Mouse (Mus musculus): ENCODE measurements at regions not wholly inside any gene's neighbourhood (a gene's known extent, or its start where the extent isn't known, plus 50 kb on each side); places are given as distances from the start of the nearest gene placed in this dataset.
"Not testable (repeated sequence)": the region's sequence is repeated elsewhere in the genome, so short reads cannot be mapped to it uniquely, and the experiment has no call there.

GRCm38 (mm10) chr17:9066633-9067032 is 78.5 kb downstream of the 1700010I14Rik start:
- not testable (repeated sequence) for DNase-seq (ENCODE audit: low spot score)

GRCm38 (mm10) chr17:9068859-9069602 is 80.9 kb downstream of the 1700010I14Rik start:
- no peaks in the 10 kb centered on the region for H3K9me3 ChIP-seq
- WGBS, result 81% methylated on average over 5 of the region's 5 CpGs
- no peaks in the 10 kb centered on the region for H3K4me1 ChIP-seq
- H3K27me3 ChIP-seq (ENCODE audit: insufficient read depth, poor library complexity, severe bottlenecking), result no peaks in the 10 kb centered on the region
- no peak overlapping the region for H3K4me3 ChIP-seq
- no peak for DNase-seq (ENCODE audit: low spot score)
- no peaks in the 10 kb centered on the region for H3K36me3 ChIP-seq
- H3K27ac ChIP-seq, result no peak overlapping the region

More at GRCm38 (mm10) chr17:9066633-9067032, 78.5 kb downstream of the 1700010I14Rik start:
- H3K27me3 ChIP-seq (ENCODE audit: insufficient read depth, poor library complexity, severe bottlenecking); H3K4me3 ChIP-seq; H3K36me3 ChIP-seq; H3K27ac ChIP-seq; H3K9me3 ChIP-seq; H3K4me1 ChIP-seq: not testable (repeated sequence)
- 7% methylated on average over 2 of the region's 2 CpGs for WGBS

- H3K9me3 ChIP-seq, result peaks cover 11% of the 10 kb centered on the region
- no peak overlapping the region for H3K27ac ChIP-seq
- no peak for DNase-seq (ENCODE audit: low spot score)
- H3K4me3 ChIP-seq, result no peak overlapping the region
- H3K4me1 ChIP-seq, result no peaks in the 10 kb centered on the region
- WGBS, result 86% methylated on average over 5 of the region's 5 CpGs
- H3K27me3 ChIP-seq (ENCODE audit: insufficient read depth, poor library complexity, severe bottlenecking), result no peaks in the 10 kb centered on the region
- H3K36me3 ChIP-seq, result no peaks in the 10 kb centered on the region
These were observed 95.5 kb downstream of the 1700010I14Rik start for GRCm38 (mm10) chr17:9083629-9084028.

- DNase-seq (ENCODE audit: low spot score), result no peak
- no peak overlapping the region for H3K4me3 ChIP-seq
- 59% methylated on average over 8 of the region's 8 CpGs for WGBS
These were observed 139.7 kb downstream of the 1700010I14Rik start for GRCm38 (mm10) chr17:9127866-9128265.

GRCm38 (mm10) chr17:9145605-9146223 is 157.6 kb downstream of the 1700010I14Rik start:
- Histone ChIP-seq H3K27me3 (ENCODE audit: insufficient read depth, poor library complexity, severe bottlenecking) (no peaks in the 10 kb centered on the region), H3K9me3 (no peaks in the 10 kb centered on the region), H3K4me3 (no peak overlapping the region), H3K36me3 (no peaks in the 10 kb centered on the region), H3K4me1 (no peaks in the 10 kb centered on the region), H3K27ac (no peak overlapping the region)
- no peak for DNase-seq (ENCODE audit: low spot score)
- 61% methylated on average over 6 of the region's 6 CpGs for WGBS

More at GRCm38 (mm10) chr17:9127866-9128265, 139.7 kb downstream of the 1700010I14Rik start:
- Histone ChIP-seq H3K4me1 (no peaks in the 10 kb centered on the region), H3K27ac (no peak overlapping the region), H3K9me3 (no peaks in the 10 kb centered on the region), H3K27me3 (ENCODE audit: insufficient read depth, poor library complexity, severe bottlenecking) (no peaks in the 10 kb centered on the region), H3K36me3 (no peaks in the 10 kb centered on the region)

- DNase-seq (ENCODE audit: low spot score), result no peak
- H3K4me3 ChIP-seq, result no peak overlapping the region
- no peaks in the 10 kb centered on the region for H3K9me3 ChIP-seq
- H3K36me3 ChIP-seq, result no peaks in the 10 kb centered on the region
- H3K27ac ChIP-seq, result no peak overlapping the region
- H3K4me1 ChIP-seq, result no peaks in the 10 kb centered on the region
- no peaks in the 10 kb centered on the region for H3K27me3 ChIP-seq (ENCODE audit: insufficient read depth, poor library complexity, severe bottlenecking)
- 90% methylated on average over 1 of the region's 1 CpGs for WGBS
These were observed 162.5 kb downstream of the 1700010I14Rik start for GRCm38 (mm10) chr17:9150654-9151053.

- WGBS, result 68% methylated on average over 6 of the region's 6 CpGs
- Histone ChIP-seq H3K36me3 (no peaks in the 10 kb centered on the region), H3K27ac (no peak overlapping the region), H3K4me3 (no peak overlapping the region), H3K9me3 (no peaks in the 10 kb centered on the region), H3K27me3 (ENCODE audit: insufficient read depth, poor library complexity, severe bottlenecking) (no peaks in the 10 kb centered on the region), H3K4me1 (peaks cover 2% of the 10 kb centered on the region; the same call in 1 of the 2 replicates)
- DNase-seq (ENCODE audit: low spot score), result no peak
These were observed 174.0 kb downstream of the 1700010I14Rik start for GRCm38 (mm10) chr17:9162148-9162547.

GRCm38 (mm10) chr17:9162676-9163075 is 174.5 kb downstream of the 1700010I14Rik start:
- no peaks in the 10 kb centered on the region for H3K27me3 ChIP-seq (ENCODE audit: insufficient read depth, poor library complexity, severe bottlenecking)

GRCm38 (mm10) chr17:9163285-9163684 is 175.2 kb downstream of the 1700010I14Rik start:
- H3K27me3 ChIP-seq (ENCODE audit: insufficient read depth, poor library complexity, severe bottlenecking), result no peaks in the 10 kb centered on the region
- H3K9me3 ChIP-seq, result no peaks in the 10 kb centered on the region
- H3K27ac ChIP-seq, result no peak overlapping the region
- 80% methylated on average over 3 of the region's 3 CpGs for WGBS
- H3K36me3 ChIP-seq, result no peaks in the 10 kb centered on the region
- no peak for DNase-seq (ENCODE audit: low spot score)
- no peak overlapping the region for H3K4me3 ChIP-seq
- peaks cover 8% of the 10 kb centered on the region; the same call in 1 of the 2 replicates for H3K4me1 ChIP-seq

More at GRCm38 (mm10) chr17:9162676-9163075, 174.5 kb downstream of the 1700010I14Rik start:
- Histone ChIP-seq H3K9me3 (no peaks in the 10 kb centered on the region), H3K36me3 (no peaks in the 10 kb centered on the region), H3K4me3 (no peak overlapping the region), H3K4me1 (peaks cover 8% of the 10 kb centered on the region; the same call in 1 of the 2 replicates), H3K27ac (no peak overlapping the region)
- WGBS, result 76% methylated on average over 5 of the region's 5 CpGs
- no peak for DNase-seq (ENCODE audit: low spot score)

GRCm38 (mm10) chr17:9164501-9164900 is 176.4 kb downstream of the 1700010I14Rik start:
- H3K27me3 ChIP-seq (ENCODE audit: insufficient read depth, poor library complexity, severe bottlenecking), result no peaks in the 10 kb centered on the region
- 82% methylated on average over 5 of the region's 5 CpGs for WGBS

GRCm38 (mm10) chr17:9167161-9167560 is 179.0 kb downstream of the 1700010I14Rik start:
- no peaks in the 10 kb centered on the region for H3K9me3 ChIP-seq
- no peaks in the 10 kb centered on the region for H3K36me3 ChIP-seq
- peak; percentile 66 for DNase-seq (ENCODE audit: low spot score)
- H3K4me1 ChIP-seq, result peaks cover 8% of the 10 kb centered on the region; the same call in 1 of the 2 replicates
- peak overlapping the region; percentile 61 for H3K4me3 ChIP-seq
- WGBS, result 0% methylated on average over 10 of the region's 10 CpGs
- H3K27me3 ChIP-seq (ENCODE audit: insufficient read depth, poor library complexity, severe bottlenecking), result no peaks in the 10 kb centered on the region; the same call in 1 of the 2 replicates
- peak overlapping the region; percentile 57 for H3K27ac ChIP-seq

More at GRCm38 (mm10) chr17:9164501-9164900, 176.4 kb downstream of the 1700010I14Rik start:
- DNase-seq (ENCODE audit: low spot score), result no peak
- Histone ChIP-seq H3K4me3 (no peak overlapping the region), H3K4me1 (peaks cover 8% of the 10 kb centered on the region; the same call in 1 of the 2 replicates), H3K9me3 (no peaks in the 10 kb centered on the region), H3K27ac (no peak overlapping the region), H3K36me3 (no peaks in the 10 kb centered on the region)

GRCm38 (mm10) chr17:9167571-9168201 is 179.6 kb downstream of the 1700010I14Rik start:
- H3K9me3 ChIP-seq, result no peaks in the 10 kb centered on the region
- no peaks in the 10 kb centered on the region for H3K36me3 ChIP-seq
- under 1% methylated on average over 20 of the region's 20 CpGs for WGBS
- peak overlapping the region; percentile 57 for H3K27ac ChIP-seq
- H3K4me3 ChIP-seq, result peak overlapping the region; percentile 61
- no peaks in the 10 kb centered on the region; the same call in 1 of the 2 replicates for H3K27me3 ChIP-seq (ENCODE audit: insufficient read depth, poor library complexity, severe bottlenecking)
- peaks cover 8% of the 10 kb centered on the region; the same call in 1 of the 2 replicates for H3K4me1 ChIP-seq
- DNase-seq (ENCODE audit: low spot score), result no peak

GRCm38 (mm10) chr17:9168411-9168810 is 180.3 kb downstream of the 1700010I14Rik start:
- no peaks in the 10 kb centered on the region for H3K9me3 ChIP-seq
- no peak overlapping the region for H3K27ac ChIP-seq
- H3K36me3 ChIP-seq, result no peaks in the 10 kb centered on the region
- WGBS, result 2% methylated on average over 5 of the region's 5 CpGs
- H3K4me3 ChIP-seq, result peak overlapping the region; percentile 61
- DNase-seq (ENCODE audit: low spot score), result peak; percentile 84
- peaks cover 8% of the 10 kb centered on the region; the same call in 1 of the 2 replicates for H3K4me1 ChIP-seq
- no peaks in the 10 kb centered on the region; the same call in 1 of the 2 replicates for H3K27me3 ChIP-seq (ENCODE audit: insufficient read depth, poor library complexity, severe bottlenecking)
